Mouse (Mus musculus): ENCODE data around the gene Hjurp.

- TF ChIP-seq ZC3H11A (IDR thresholded peaks at IDR 0.05; ENCODE audit: low read depth, low read length) (no peak), MAZ (IDR thresholded peaks at IDR 0.05; ENCODE audit: low read depth, low read length) (no peak)
Measured at GRCm38 (mm10) chr1:88261706-88262105, 15.7 kb downstream of the Hjurp start.
